Mouse (Mus musculus) kidney, adult 2 months (tissue): ENCODE data around the gene Cldn17. TPM values are rescaled to one million over a fixed set of nuclear protein-coding genes. Genes with fewer than 3 reads are reported as not detected.

Experiments
- DNase-seq: peaks from one replicate; pipeline ENCODE4 v3.0.0; 2021
- H3K27ac ChIP-seq: fragments of 200-500 bp; 2 replicates; pipeline ENCODE4 v1.5.1; 2012; ENCODE audit warnings: low read depth, low read length, control low read depth, inconsistent platforms; ENCODE audit not compliant: insufficient read depth
- H3K27me3 ChIP-seq: fragments of 200-500 bp; replicated peaks from 2 replicates; pipeline ENCODE4 v1.6.1; 2012; ENCODE audit warnings: mild to moderate bottlenecking, moderate library complexity, low read length, inconsistent platforms; ENCODE audit not compliant: control insufficient read depth, insufficient read depth
- H3K36me3 ChIP-seq: fragments of 200-500 bp; 2 replicates; pipeline ENCODE4 v1.6.1; 2012; ENCODE audit warnings: mild to moderate bottlenecking, moderate library complexity, low read length, inconsistent platforms; ENCODE audit not compliant: control insufficient read depth, insufficient read depth
- H3K4me1 ChIP-seq: fragments of 200-500 bp; 2 replicates; pipeline ENCODE4 v1.6.1; 2011; ENCODE audit warnings: low read length; ENCODE audit not compliant: control insufficient read depth, insufficient read depth
- H3K4me3 ChIP-seq: fragments of 200-500 bp; 2 replicates; pipeline ENCODE4 v1.5.1; 2011; ENCODE audit warnings: mild to moderate bottlenecking, low read depth, low read length, control low read depth; ENCODE audit not compliant: insufficient read depth
- CTCF ChIP-seq: fragments of 200-500 bp; conservative IDR thresholded peaks from 2 replicates; pipeline ENCODE4 v1.5.1; 2011; ENCODE audit warnings: low read depth, mild to moderate bottlenecking, control low read depth, low read length, moderate library complexity, mixed read lengths; ENCODE audit not compliant: insufficient read depth, insufficient read length
- POLR2A ChIP-seq: fragments of 200-500 bp; IDR thresholded peaks from one replicate; pipeline ENCODE4 v1.6.1; 2011; ENCODE audit warnings: low read depth, low read length, control low read depth
- WGBS: fragments of 180-500 bp; shearing (Covaris S2); methylation state at CpG from one replicate; pipeline ENCODE4 v1.1.7; 2018; 5-methylcytosine and 5-hydroxymethylcytosine counted together
- polyA plus RNA-seq: library from polyadenylated mRNA; depleted of rRNA; stranded (reverse); fragments of >200 nt; gene quantifications from 2 replicates; pipeline ENCODE4 v1.2.3, GENCODE M21; 2012; rRNA removed

Cldn17 gene
- polyA plus RNA-seq, 1 experiment, result not detected

- Histone ChIP-seq H3K27me3 (no peaks in the 10 kb centered on the region), H3K4me3 (no peak overlapping the region), H3K4me1 (no peaks in the 10 kb centered on the region), H3K27ac (no peak overlapping the region), H3K36me3 (no peaks in the 10 kb centered on the region)
- no peak for DNase-seq
- WGBS, result 74% methylated on average over 3 of the region's 3 CpGs
- TF ChIP-seq CTCF (no peak), POLR2A (no peak)
These were observed 26.6 kb downstream of the Cldn17 start for GRCm38 (mm10) chr16:88480011-88480774.

GRCm38 (mm10) chr16:88463235-88463634 is 43.5 kb downstream of the Cldn17 start:
- Histone ChIP-seq H3K4me1 (no peaks in the 10 kb centered on the region), H3K27ac (no peak overlapping the region), H3K36me3 (no peaks in the 10 kb centered on the region), H3K4me3 (no peak overlapping the region), H3K27me3 (no peaks in the 10 kb centered on the region)
- 78% methylated on average over 3 of the region's 3 CpGs for WGBS
- TF ChIP-seq CTCF (no peak), POLR2A (no peak)
- no peak for DNase-seq

Other genes starting within 250 kb of the Cldn17 start
- gene Grik1, start 216.7 kb downstream of the Cldn17 start, polyA plus RNA-seq, result 0.03 and 0.04 TPM in 2 replicates
- gene Cldn8, start 56.2 kb upstream of the Cldn17 start, polyA plus RNA-seq, result 46.8 and 49.4 TPM in 2 replicates
- not detected in 2 replicates for gene Krtap24-1, start 105.3 kb upstream of the Cldn17 start, polyA plus RNA-seq
- not detected in 2 replicates for gene 2310079G19Rik, start 120.7 kb upstream of the Cldn17 start, polyA plus RNA-seq
- not detected in 2 replicates for gene Krtap26-1, start 140.8 kb upstream of the Cldn17 start, polyA plus RNA-seq
- gene Krtap27-1, start 164.7 kb upstream of the Cldn17 start, polyA plus RNA-seq, result not detected in 2 replicates
- not detected in 2 replicates for gene 2310061N02Rik, start 201.0 kb upstream of the Cldn17 start, polyA plus RNA-seq
- gene Krtap13-1, start 221.9 kb upstream of the Cldn17 start, polyA plus RNA-seq, result not detected in 2 replicates
- gene Krtap13, start 244.7 kb upstream of the Cldn17 start, polyA plus RNA-seq, result not detected in 2 replicates